Mouse (Mus musculus) liver, adult 2 months (tissue): ENCODE results near the gene Hspb9. TPM values are rescaled to one million over a fixed set of nuclear protein-coding genes. Genes with fewer than 3 reads are reported as not detected.
A peak's percentile ranks its signal among the peaks of the same experiment; 100 is the strongest.

ENCODE experiments used
- DNase-seq: peaks from one replicate; pipeline ENCODE4 v3.0.0-alpha.2; 2011; ENCODE audit warnings: low read depth, low spot score; ENCODE audit errors: extremely low read depth
- H3K27ac ChIP-seq: fragments of 200-500 bp; replicated peaks from 2 replicates; pipeline ENCODE4 v1.5.1; 2012; ENCODE audit warnings: low read depth, mild to moderate bottlenecking, control low read depth, inconsistent platforms, low read length; ENCODE audit not compliant: insufficient read depth
- H3K27me3 ChIP-seq: fragments of 200-500 bp; 2 replicates; pipeline ENCODE4 v1.6.1; 2012; ENCODE audit warnings: mild to moderate bottlenecking, moderate library complexity, low read length, inconsistent platforms; ENCODE audit not compliant: control insufficient read depth, insufficient read depth
- H3K36me3 ChIP-seq: fragments of 200-500 bp; 2 replicates; pipeline ENCODE4 v1.6.1; 2012; ENCODE audit warnings: low read length, inconsistent platforms; ENCODE audit not compliant: control insufficient read depth, insufficient read depth
- H3K4me1 ChIP-seq: fragments of 200-500 bp; 2 replicates; pipeline ENCODE4 v1.6.1; 2011; ENCODE audit warnings: low read length; ENCODE audit not compliant: control insufficient read depth, insufficient read depth
- H3K4me3 ChIP-seq: fragments of 200-500 bp; 2 replicates; pipeline ENCODE4 v1.5.1; 2011; ENCODE audit warnings: low read depth, mild to moderate bottlenecking, control low read depth, low read length, moderate library complexity; ENCODE audit not compliant: insufficient read depth
- H3K79me2 ChIP-seq: fragments of 200-500 bp; 2 replicates; pipeline ENCODE4 v1.6.1; 2012; ENCODE audit warnings: inconsistent platforms, mild to moderate bottlenecking, low read length, moderate library complexity; ENCODE audit not compliant: control insufficient read depth, insufficient read depth
- H3K9ac ChIP-seq: fragments of 200-500 bp; 2 replicates; pipeline ENCODE4 v1.6.1; 2012; ENCODE audit warnings: low read depth, mild to moderate bottlenecking, control low read depth, inconsistent platforms, low read length
- CTCF ChIP-seq: fragments of 200-500 bp; IDR thresholded peaks from 2 replicates; pipeline ENCODE4 v1.5.1; 2011; ENCODE audit warnings: low read depth, low read length, control low read depth
- POLR2A ChIP-seq: fragments of 200-500 bp; IDR thresholded peaks from 2 replicates; pipeline ENCODE4 v1.6.1; 2011; ENCODE audit warnings: low read length, control low read depth; ENCODE audit not compliant: insufficient read depth; ENCODE audit errors: extremely low read depth
- WGBS: fragments of 180-500 bp; shearing (Covaris S2); methylation state at CpG from one replicate; pipeline ENCODE4 v1.1.7; 2018; 5-methylcytosine and 5-hydroxymethylcytosine counted together
- polyA plus RNA-seq: library from polyadenylated mRNA; depleted of rRNA; stranded (reverse); fragments of >200 nt; gene quantifications from 2 replicates; pipeline ENCODE4 v1.2.3, GENCODE M21; 2012
- total RNA-seq: library from RNA; depleted of rRNA; stranded (reverse); fragments of >200 nt; gene quantifications from 2 replicates; pipeline ENCODE4 v1.2.3, GENCODE M21; 2014

Hspb9 gene
- total and polyA plus RNA-seq, 2 experiments, result not detected

- H3K27ac ChIP-seq, result peak overlapping the region; percentile 58; the same call in 1 of the 2 replicates
- no peak for DNase-seq
- no peak overlapping the region for H3K4me3 ChIP-seq
- H3K27me3 ChIP-seq, result no peaks in the 10 kb centered on the region
- H3K79me2 ChIP-seq, result peaks cover 12% of the 10 kb centered on the region; the same call in 1 of the 2 replicates
- TF ChIP-seq CTCF (no peak), POLR2A (no peak)
- WGBS, result 86% methylated on average over 11 of the region's 11 CpGs
- peaks cover 14% of the 10 kb centered on the region for H3K36me3 ChIP-seq
- H3K4me1 ChIP-seq, result peaks cover 21% of the 10 kb centered on the region
- 0 out of 2 replicates have a peak overlapping the region, but pooled peaks have one; percentile 18 for H3K9ac ChIP-seq
Measured at GRCm38 (mm10) chr11:100719893-100720292, 6.2 kb downstream of the Hspb9 start.

DNA sequence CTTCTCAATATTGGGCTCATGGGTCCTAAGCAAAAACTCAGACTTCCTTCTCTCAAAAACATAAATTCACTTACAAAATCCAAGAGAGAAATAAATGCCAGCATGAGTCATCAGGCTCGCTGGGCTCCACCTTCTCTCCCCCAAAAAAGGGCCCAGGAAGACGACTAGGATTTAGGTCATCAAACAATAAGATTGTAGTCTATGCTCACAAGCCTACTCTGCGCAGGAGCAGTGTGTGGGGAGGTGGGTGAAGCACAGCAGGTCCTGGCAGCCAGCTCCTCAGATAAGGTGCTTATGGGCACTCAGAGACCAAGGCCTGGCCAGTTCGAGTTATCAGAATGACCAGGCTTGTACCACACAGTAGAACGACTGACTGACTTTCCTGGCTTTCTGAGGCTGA lies 6.7 kb downstream of the Hspb9 start:
- WGBS, result 72% methylated on average over 5 of the region's 5 CpGs
- H3K27me3 ChIP-seq, result no peaks in the 10 kb centered on the region

GRCm38 (mm10) chr11:100721254-100721653 lies 7.6 kb downstream of the Hspb9 start:
- H3K79me2 ChIP-seq, result peaks cover 12% of the 10 kb centered on the region; the same call in 1 of the 2 replicates
- no peak overlapping the region for H3K4me3 ChIP-seq
- H3K36me3 ChIP-seq, result peaks cover 13% of the 10 kb centered on the region
- DNase-seq, result no peak
- H3K27ac ChIP-seq, result peak overlapping the region; percentile 58
- no peak for TF ChIP-seq POLR2A
- TF ChIP-seq CTCF, result no peak
- 65% methylated on average over 4 of the region's 4 CpGs for WGBS
- peaks cover 30% of the 10 kb centered on the region for H3K4me1 ChIP-seq
- H3K27me3 ChIP-seq, result no peaks in the 10 kb centered on the region
- H3K9ac ChIP-seq, result no peak overlapping the region

More for the DNA sequence above, 6.7 kb downstream of the Hspb9 start:
- H3K27ac ChIP-seq, result peak overlapping the region; percentile 58
- no peak for DNase-seq
- no peak overlapping the region for H3K9ac ChIP-seq
- H3K79me2 ChIP-seq, result peaks cover 12% of the 10 kb centered on the region; the same call in 1 of the 2 replicates
- H3K4me1 ChIP-seq, result peaks cover 26% of the 10 kb centered on the region
- no peak overlapping the region for H3K4me3 ChIP-seq
- H3K36me3 ChIP-seq, result peaks cover 14% of the 10 kb centered on the region
- TF ChIP-seq CTCF (no peak), POLR2A (no peak)

DNA sequence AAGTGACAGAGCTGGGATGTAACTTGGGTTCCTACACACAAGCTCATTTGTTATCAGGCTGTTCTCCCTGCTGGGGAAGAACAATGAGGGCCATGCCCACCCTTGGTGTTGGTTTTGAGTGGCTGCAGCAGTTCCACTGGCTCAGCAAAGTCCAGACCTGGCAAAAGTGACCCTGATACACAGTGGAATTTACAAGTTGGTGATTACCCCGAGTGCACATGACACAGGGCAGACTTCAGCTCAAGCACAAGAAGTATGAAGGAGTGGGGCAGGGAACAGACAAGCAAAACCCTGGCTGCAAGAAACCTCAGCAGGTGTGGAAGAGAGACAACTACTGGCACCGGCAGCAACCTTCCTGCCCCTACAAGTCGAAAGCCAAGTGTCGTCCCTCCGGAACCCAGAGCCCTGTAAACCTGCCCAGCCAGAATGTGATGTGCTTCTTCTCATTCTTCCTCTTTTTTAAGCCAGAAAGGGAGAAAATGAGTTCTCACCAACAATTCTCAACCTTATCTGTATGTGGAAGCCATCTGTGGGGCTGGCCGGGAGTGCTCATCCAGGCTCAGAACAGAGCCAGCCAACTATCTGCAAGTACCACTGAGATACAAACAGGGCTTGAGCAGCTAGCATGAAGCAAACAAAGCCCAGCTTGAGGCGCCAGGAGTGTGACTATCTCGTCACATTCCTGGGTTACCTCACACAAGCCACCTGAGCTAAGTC lies 8.3 kb downstream of the Hspb9 start:
- 53% methylated on average over 8 of the region's 8 CpGs for WGBS
- peaks cover 30% of the 10 kb centered on the region for H3K4me1 ChIP-seq
- no peak for DNase-seq
- peaks cover 11% of the 10 kb centered on the region for H3K36me3 ChIP-seq
- H3K9ac ChIP-seq, result no peak overlapping the region
- H3K27ac ChIP-seq, result peak overlapping the region; percentile 45
- peaks cover 12% of the 10 kb centered on the region; the same call in 1 of the 2 replicates for H3K79me2 ChIP-seq
- no peaks in the 10 kb centered on the region for H3K27me3 ChIP-seq
- no peak for TF ChIP-seq CTCF
- no peak for TF ChIP-seq POLR2A
- no peak overlapping the region for H3K4me3 ChIP-seq

GRCm38 (mm10) chr11:100722493-100723028 lies 8.9 kb downstream of the Hspb9 start:
- peaks cover 33% of the 10 kb centered on the region for H3K4me1 ChIP-seq

More at GRCm38 (mm10) chr11:100722493-100723028, 8.9 kb downstream of the Hspb9 start:
- H3K9ac ChIP-seq, result no peak overlapping the region
- no peak for TF ChIP-seq POLR2A
- TF ChIP-seq CTCF, result no peak
- H3K27ac ChIP-seq, result peak overlapping the region; percentile 32
- peaks cover 7% of the 10 kb centered on the region for H3K36me3 ChIP-seq
- DNase-seq, result no peak
- peaks cover 15% of the 10 kb centered on the region; the same call in 1 of the 2 replicates for H3K79me2 ChIP-seq
- H3K27me3 ChIP-seq, result no peaks in the 10 kb centered on the region
- H3K4me3 ChIP-seq, result no peak overlapping the region
- WGBS, result 45% methylated on average over 2 of the region's 2 CpGs
